20 mouse cellular contexts compared by ENCODE assay signal in the genomic region with DNA sequence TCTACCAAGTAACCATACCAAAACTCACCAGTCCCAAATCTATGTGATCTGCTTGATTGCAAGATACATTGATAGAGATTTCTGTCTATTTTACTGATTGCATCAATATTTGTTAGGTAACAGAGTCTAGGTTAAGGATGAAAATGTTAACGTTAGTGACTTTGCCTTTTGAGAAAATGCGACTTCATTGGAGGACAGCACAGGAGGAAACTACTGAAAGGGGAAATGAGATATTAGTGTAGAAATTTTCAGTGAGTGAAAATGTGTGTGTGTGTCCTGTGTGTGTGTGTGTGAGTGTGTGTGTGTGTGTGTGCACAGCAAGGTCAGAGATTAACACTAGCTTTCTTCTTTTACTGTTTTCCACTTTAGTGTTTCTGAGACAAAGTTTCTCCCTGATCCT.
"Had no signal": no experiment of that assay in that cellular context is flagged by ENCODE, and none has a peak within 500 bp of the region (broad histone marks: within the 10 kb centered on the region; RNA-seq: fewer than 3 reads in every experiment).

No protein-coding gene starts in this region.

- H3K27me3 ChIP-seq: liver, embryonic 13.5 days; lung, embryonic 15.5 days; megakaryocyte, embryonic 14.5 days; midbrain, embryonic 13.5 days; midbrain, embryonic 15.5 days; neural tube, embryonic 13.5 days; neural tube, embryonic 15.5 days; stomach, embryonic 15.5 days had no signal

- ATAC-seq: liver, postnatal 0 days; lung, postnatal 0 days; midbrain, embryonic 13.5 days; midbrain, embryonic 15.5 days had no signal

- H3K36me3 ChIP-seq: liver, embryonic 13.5 days; liver, embryonic 15.5 days; lung, embryonic 15.5 days; midbrain, embryonic 13.5 days; midbrain, embryonic 15.5 days; neural tube, embryonic 13.5 days; neural tube, embryonic 15.5 days; stomach, embryonic 15.5 days had no signal

- DNase-seq: liver, embryonic 13.5 days; liver, postnatal 0 days; lung, adult 2 months; lung, postnatal 14 days; lung, postnatal 36 days; right cerebral cortex, postnatal 14 days; right cerebral cortex, postnatal 4 days; spleen, adult 18-20 months; thymus, adult 2 months; thymus, postnatal 25 days; thymus, postnatal 4 days had no signal
